Mouse (Mus musculus) ES-E14 (cell line): ENCODE results near the gene Nup133. TPM values are rescaled to one million over a fixed set of nuclear protein-coding genes. Genes with fewer than 3 reads are reported as not detected.

ENCODE experiments used
- DNase-seq: peaks from one replicate; pipeline ENCODE4 v3.0.0-alpha.2; 2013; ENCODE audit warnings: low read depth, low spot score
- H3K27ac ChIP-seq: 2 replicates; pipeline ENCODE4 v1.5.1; 2012; ENCODE audit warnings: low read depth, mild to moderate bottlenecking, low read length, moderate library complexity, mixed read lengths; ENCODE audit not compliant: poor library complexity, insufficient read depth, severe bottlenecking
- H3K36me3 ChIP-seq: 2 replicates; pipeline ENCODE4 v1.6.1; 2012; ENCODE audit warnings: mild to moderate bottlenecking, low read length, moderate library complexity, mixed read lengths; ENCODE audit not compliant: control insufficient read depth, poor library complexity, insufficient read depth, severe bottlenecking
- H3K4me1 ChIP-seq, 2 experiments: fragments of 150-350 bp in 1 of 2; sonication (generic) in 1 of 2; 2 replicates each; pipeline ENCODE4 v1.6.1; 2012; ENCODE audit warnings: low read length in 2 of 2, mild to moderate bottlenecking in 1 of 2, mixed read lengths in 1 of 2; ENCODE audit not compliant: control insufficient read depth in 2 of 2, insufficient read depth in 2 of 2, poor library complexity in 1 of 2
- H3K4me3 ChIP-seq, 2 experiments: fragments of 150-350 bp in 1 of 2; sonication (generic) in 1 of 2; 2 replicates each; pipeline ENCODE4 v1.5.1; 2012; ENCODE audit warnings: low read length in 2 of 2, low read depth in 1 of 2, mild to moderate bottlenecking in 1 of 2, mixed read lengths in 1 of 2; ENCODE audit not compliant: insufficient read depth in 1 of 2, poor library complexity in 1 of 2, severe bottlenecking in 1 of 2
- H3K9ac ChIP-seq: 2 replicates; pipeline ENCODE4 v1.6.1; 2012; ENCODE audit warnings: low read depth, mild to moderate bottlenecking, low read length, mixed read lengths; ENCODE audit not compliant: poor library complexity, insufficient read depth, severe bottlenecking
- H3K9me3 ChIP-seq: fragments of 150-350 bp; sonication (generic); 2 replicates; pipeline ENCODE4 v1.6.1; 2012; ENCODE audit warnings: low read depth, mild to moderate bottlenecking, low read length; ENCODE audit not compliant: control insufficient read depth, insufficient read depth
- CHD2 ChIP-seq: IDR thresholded peaks from 2 replicates; pipeline ENCODE4 v1.6.1; 2014; ENCODE audit warnings: mild to moderate bottlenecking, low read depth, low read length, inconsistent platforms
- HCFC1 ChIP-seq: IDR thresholded peaks from 2 replicates; pipeline ENCODE4 v1.6.1; 2012; ENCODE audit warnings: low read length, inconsistent platforms, borderline replicate concordance; ENCODE audit not compliant: insufficient read depth
- MAFK ChIP-seq: IDR thresholded peaks from 2 replicates; pipeline ENCODE4 v1.6.1; 2014; ENCODE audit warnings: mild to moderate bottlenecking, low read depth, low read length, inconsistent platforms; ENCODE audit not compliant: insufficient read depth
- ZC3H11A ChIP-seq: IDR thresholded peaks from 2 replicates; pipeline ENCODE4 v1.6.1; 2012; ENCODE audit warnings: low read depth, mild to moderate bottlenecking, inconsistent platforms, low read length, borderline replicate concordance
- ZNF384 ChIP-seq: IDR thresholded peaks from 2 replicates; pipeline ENCODE4 v1.6.1; 2012; ENCODE audit warnings: low read depth, low read length, inconsistent platforms
- in situ Hi-C, 2 experiments: fragments of 600-800 bp; cut with MboI; formaldehyde crosslinking; loops; one replicate each; pipeline ENCODE4 v1.15.1; 2025; ENCODE audit warnings: low sequenced_read_pairs in 2 of 2, inconsistent platforms in 1 of 2; ENCODE audit not compliant: unreplicated experiment in 2 of 2
- total RNA-seq: library from RNA; depleted of rRNA; stranded (reverse); fragments of 300-350 nt; gene quantifications from 2 replicates; pipeline ENCODE4 v1.2.3, GENCODE M21; 2012

Gene Nup133
- total RNA-seq, 1 experiment, result 71.0 TPM

GRCm38 (mm10) chr8:123990277-123991049 is 41.4 kb upstream of the Nup133 start:
- DNase-seq, result no peak
- Histone ChIP-seq H3K9me3 (no peaks in the 10 kb centered on the region), H3K9ac (no peak overlapping the region), H3K27ac (no peak overlapping the region), H3K36me3 (peaks cover 2% of the 10 kb centered on the region; the same call in 1 of the 2 replicates), H3K4me1 (peaks cover 0 to 10% of the 10 kb centered on the region in 2 experiments; a peak in 2 of 4 replicates), H3K4me3 (no peak overlapping the region)
- TF ChIP-seq MAFK (no peak), CHD2 (no peak), HCFC1 (no peak), ZC3H11A (no peak), ZNF384 (no peak)
- in situ Hi-C loops, result no loop called here

- in situ Hi-C loops, result no loop called here
- no peak overlapping the region for H3K27ac ChIP-seq
These were observed 40.1 kb upstream of the Nup133 start for GRCm38 (mm10) chr8:123989128-123989527.

GRCm38 (mm10) chr8:123988605-123989038 is 39.6 kb upstream of the Nup133 start:
- Histone ChIP-seq H3K9ac (no peak overlapping the region), H3K4me1 (peaks cover 0 to 9% of the 10 kb centered on the region in 2 experiments; a peak in 2 of 4 replicates), H3K9me3 (no peaks in the 10 kb centered on the region), H3K4me3 (no peak overlapping the region), H3K36me3 (peaks cover 2% of the 10 kb centered on the region; the same call in 1 of the 2 replicates), H3K27ac (no peak overlapping the region)
- peak; percentile 4; the same call in 1 of the 2 replicates for TF ChIP-seq ZNF384
- no peak for TF ChIP-seq HCFC1
- in situ Hi-C loops, result no loop called here
- no peak for DNase-seq

More at GRCm38 (mm10) chr8:123989128-123989527, 40.1 kb upstream of the Nup133 start:
- H3K9me3 ChIP-seq, result no peaks in the 10 kb centered on the region
- H3K4me3 ChIP-seq, result no peak overlapping the region
- DNase-seq, result no peak
- peaks cover 2% of the 10 kb centered on the region; the same call in 1 of the 2 replicates for H3K36me3 ChIP-seq
- peaks cover 0 to 8% of the 10 kb centered on the region in 2 experiments; a peak in 2 of 4 replicates for H3K4me1 ChIP-seq
- no peak overlapping the region for H3K9ac ChIP-seq
- TF ChIP-seq CHD2, result no peak
- no peak for TF ChIP-seq HCFC1
- TF ChIP-seq ZNF384, result no peak
- no peak for TF ChIP-seq ZC3H11A
- no peak for TF ChIP-seq MAFK

GRCm38 (mm10) chr8:123982826-123983400 is 33.8 kb upstream of the Nup133 start, which contains the start of gene Abcb10:
Gene Abcb10 (minus strand): TSS chr8:123983122.
- Histone ChIP-seq H3K4me3 (peak within 1 kb of the TSS; percentile 73 to 92), H3K36me3 (no peaks in the 10 kb centered on the region), H3K27ac (peak within 1 kb of the TSS; percentile 25), H3K9ac (peak within 1 kb of the TSS; percentile 92), H3K9me3 (no peaks in the 10 kb centered on the region), H3K4me1 (peaks cover 0 to 2% of the 10 kb centered on the region in 2 experiments; a peak in 1 of 4 replicates)
- peak; percentile 77 for DNase-seq
- in situ Hi-C loops, result no loop called here
- peak; percentile 46; the same call in 1 of the 2 replicates for TF ChIP-seq HCFC1
- TF ChIP-seq ZC3H11A, result no peak
